Mouse (Mus musculus): ENCODE results near the gene Lrrc26.

The Lrrc26 gene

DNA sequence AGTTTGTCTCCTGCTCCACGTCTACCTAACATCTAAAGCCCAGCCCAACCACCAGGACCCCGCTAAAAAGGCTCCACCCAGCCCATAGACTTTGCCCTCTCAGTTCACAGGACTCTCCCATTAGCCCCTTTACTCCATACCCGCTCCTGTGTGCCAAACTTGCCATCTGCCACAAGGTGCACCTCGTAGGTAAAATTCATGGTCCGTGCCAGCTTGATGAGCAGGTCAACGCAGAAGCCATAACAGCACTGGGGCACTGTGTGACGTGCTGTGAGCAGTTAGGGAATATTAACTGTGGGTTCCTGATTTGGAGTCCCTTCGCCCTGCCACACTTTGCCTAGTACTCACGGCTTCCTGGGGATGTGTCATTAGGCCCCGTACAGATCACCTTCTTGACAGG, 8.3 kb downstream of the Lrrc26 start:
- no peak for DNase-seq (ENCODE audit: low spot score)

DNA sequence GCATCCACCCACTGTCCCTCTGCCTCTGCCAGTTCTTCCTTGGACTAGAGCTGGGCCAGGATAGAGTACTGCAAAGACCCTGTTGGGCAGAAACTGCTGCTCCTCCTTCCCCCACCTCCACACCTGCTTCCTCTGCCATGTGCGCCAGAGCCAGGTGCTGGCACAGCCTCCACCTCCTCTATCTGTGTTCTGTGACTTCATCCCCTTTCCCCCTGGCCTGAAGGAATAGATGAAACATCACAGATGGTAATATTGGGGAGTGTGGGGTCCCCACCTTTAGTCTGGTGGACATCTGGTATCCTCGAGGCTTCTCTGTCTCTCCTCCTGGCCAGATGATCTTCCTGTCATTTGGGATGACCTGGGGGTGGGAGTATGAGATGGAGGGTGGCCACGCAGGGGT, 13.7 kb downstream of the Lrrc26 start:
- no peak for DNase-seq (ENCODE audit: low spot score)

DNA sequence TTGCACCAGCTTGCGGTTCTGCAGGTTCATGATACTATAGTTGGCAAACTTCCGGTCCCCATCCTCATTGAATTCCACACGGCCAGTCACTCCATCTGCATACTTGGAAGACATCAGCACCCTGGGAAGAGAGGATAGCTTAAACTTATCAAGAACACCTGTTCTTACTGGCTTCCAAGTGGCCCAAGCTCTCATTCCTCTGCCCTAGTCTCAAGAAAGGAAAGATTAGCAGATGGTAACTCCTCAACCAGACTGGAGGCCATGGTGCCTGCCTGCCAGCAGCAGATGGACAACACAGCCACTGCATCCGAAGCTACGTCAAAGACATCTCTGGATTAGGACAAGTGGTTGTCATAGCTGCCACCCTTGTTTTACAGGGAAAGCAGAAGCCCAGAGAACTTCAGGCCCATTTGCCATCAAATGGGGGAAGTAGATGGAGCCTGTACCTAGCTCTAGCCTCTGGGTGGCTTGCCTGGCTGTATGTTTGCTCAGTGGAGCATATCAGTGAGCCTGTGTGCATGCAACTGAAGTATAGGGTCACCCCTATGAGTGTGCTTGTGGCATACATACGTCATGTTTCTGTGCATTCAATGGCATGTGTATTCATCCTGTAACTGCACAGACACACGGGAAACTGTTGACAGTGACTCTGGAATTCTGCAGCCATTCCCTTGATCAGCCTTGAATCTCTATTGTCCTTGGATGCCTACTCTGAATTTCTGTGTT, 14.4 kb downstream of the Lrrc26 start:
- DNase-seq (ENCODE audit: low spot score), result no peak

DNA sequence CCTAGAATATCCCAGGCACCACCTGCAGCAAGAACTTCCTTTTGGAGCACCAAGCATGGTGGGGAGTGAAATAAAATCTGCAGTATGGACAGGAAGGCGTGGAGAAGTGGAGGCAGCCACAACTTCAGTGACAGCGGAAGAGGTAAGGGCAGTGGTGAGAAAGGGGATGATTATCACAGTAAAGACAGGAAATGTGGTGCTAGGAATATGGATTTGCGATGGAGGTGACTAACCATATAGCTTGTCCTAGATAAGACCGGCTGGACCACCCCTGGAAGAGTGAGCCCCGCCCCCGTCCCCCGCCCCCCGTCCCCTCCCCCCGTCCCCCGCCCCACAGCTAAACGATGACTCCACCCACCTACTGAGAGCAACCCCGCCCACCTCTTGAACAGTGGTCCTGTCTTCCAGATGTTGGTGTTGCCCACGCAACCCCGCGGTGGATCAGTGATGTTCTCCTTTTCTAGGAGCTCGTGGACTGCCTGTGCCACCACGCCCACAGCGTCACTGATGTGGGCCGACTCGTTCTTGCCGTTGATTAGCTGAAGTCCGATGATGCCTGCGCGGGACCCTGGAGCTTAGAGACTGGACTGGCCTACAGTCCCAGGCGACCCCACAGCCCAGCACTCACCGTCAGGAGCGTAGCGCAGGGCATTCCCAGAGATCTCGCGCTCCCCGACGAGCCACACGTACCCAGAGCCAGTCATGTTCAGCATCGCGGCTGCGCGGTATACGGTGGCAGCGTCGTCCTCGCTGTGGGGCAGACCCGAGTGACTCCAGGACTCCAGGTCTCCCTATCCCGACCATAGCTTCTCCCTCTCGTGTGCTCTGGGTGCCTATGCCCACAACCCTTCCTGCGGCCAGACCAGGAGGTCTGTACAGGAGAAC, 15.2 kb downstream of the Lrrc26 start:
- DNase-seq (ENCODE audit: low spot score), result no peak

DNA sequence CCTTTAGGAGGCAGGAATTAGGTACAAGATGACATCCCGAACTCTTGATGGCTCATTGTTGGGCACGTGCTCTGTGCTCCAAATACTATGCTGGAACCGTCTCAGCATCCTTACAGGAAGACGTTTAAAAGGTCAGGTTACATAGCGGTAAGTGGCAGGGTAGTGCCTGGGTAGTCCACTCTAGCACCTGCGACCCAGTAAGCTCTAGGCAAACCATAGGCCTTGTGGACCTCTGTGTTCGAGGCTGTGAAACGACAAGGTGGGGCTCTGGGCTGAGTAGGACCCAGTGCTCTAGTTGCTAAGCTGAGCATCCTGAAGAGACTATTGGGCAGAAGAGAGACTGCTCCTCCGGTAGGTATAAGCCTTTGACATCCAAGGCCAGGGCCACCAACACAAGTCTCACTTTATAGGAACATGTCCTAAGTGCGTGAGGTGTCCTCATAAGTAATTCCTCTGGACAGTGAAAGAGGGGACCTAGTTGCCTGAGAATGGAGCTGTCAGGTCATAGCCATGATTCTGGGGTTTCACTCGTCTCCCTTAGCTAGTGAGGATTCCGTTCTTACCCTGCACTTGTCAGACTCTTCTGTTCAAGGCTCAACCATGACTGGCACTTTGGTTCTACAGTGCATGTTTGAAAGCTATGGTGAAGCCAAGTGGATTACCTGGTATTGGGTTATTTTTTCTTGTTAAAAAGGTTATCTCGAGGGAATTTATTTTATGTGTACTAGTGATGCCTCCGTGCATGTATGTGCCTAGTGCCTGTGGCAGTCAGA, 16.1 kb downstream of the Lrrc26 start:
- DNase-seq (ENCODE audit: low spot score), result no peak

DNA sequence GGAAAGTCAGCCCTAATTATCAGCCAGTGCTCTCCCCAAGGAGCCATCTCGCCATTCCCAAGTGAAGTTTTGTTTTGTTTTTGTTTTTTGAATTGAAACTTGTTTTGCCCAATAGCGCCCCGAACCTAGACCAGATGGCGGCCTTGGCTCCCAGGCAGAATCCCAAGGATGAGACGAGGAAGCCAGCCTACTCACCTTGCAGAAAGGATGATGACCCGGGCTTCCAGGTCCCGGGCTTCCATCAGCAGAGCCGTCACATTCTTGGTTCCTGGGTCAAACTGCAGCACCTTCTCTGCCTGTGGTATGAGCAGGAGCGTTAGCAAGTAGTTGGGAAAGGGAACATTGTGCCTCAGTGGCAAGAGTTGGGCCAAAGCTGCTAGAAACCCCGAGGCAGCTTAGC, 20.5 kb downstream of the Lrrc26 start:
- DNase-seq (ENCODE audit: low spot score), result no peak

DNA sequence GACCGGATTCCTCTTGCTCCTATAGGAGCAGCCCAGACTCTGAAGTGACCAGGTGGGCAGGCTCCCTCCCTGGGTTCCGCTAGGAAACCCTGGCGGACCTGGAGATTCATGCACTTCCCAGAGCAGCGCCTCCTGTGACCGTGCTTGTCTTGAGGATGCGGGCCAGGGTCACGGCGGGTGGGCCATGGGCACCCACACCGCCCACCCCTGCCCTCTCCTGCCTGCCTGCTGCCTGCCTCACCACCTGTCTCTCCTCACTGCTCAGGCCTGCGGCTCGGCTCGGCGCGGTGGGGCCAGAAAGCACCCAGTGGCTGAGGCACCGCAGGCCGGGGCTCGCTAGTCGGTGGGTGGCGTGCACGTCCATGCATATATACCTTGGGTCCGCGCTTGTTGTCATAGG, 21.3 kb downstream of the Lrrc26 start:
- no peak for DNase-seq (ENCODE audit: low spot score)

DNA sequence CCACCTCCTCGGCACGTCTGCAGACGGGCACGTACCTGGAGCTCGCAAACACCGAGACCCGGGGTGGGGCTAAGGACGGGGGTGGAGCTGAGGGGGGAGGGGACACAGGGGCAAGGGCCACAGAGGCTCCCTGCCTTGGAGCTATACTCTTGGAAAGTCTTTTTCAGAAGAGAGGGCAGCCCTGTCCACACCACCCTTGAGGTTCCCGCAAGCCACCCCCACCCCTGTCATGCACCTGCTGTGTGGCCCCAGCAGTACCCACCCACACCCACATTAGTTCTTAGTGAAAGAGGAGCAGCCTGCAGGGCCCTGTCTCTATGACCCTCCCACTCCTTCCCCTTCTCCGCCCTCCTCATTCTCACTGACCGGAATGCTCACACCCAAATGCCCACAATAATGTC, 21.8 kb downstream of the Lrrc26 start:
- DNase-seq (ENCODE audit: low spot score), result no peak

DNA sequence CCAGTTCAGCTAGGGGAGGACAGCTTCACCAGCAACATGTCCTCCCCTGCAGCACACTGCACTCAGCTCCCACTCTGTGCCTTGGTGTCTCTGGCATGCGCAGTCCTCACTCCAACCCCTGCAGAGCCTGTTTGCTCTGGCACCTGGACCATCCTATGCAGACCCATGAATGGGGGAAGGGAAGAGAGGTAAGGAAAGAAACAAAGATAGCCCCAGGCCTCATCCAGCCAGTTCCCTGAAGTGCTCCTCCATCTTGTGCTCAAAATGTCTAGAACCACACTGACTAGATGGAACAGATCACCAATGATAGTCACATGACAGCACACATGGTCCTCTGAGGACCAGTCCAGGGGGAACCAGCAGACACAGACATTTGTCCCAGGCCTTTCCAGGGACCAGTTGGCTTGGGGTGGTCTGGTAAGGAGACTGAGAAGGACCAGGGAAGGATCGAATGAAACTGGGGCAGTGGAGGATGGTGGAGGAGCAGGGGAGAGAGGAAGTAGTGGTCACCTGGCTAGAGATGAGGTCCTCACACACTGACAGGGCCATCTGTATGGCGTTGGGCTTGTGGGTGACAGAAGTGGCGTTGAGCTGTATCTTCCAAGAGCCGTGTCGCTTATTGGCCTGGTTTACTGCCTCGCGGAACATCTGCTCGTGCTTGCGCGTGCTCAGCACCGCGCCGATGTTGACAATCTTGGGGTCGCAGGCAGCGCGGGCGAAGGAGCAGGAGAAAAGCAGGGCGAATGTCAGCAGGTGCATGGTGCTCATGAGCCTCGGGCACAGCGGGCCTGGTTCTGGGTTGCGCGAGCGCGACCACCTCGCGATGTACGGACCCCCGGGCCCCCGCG, 28.6 kb downstream of the Lrrc26 start:
- DNase-seq (ENCODE audit: low spot score), result peak; percentile 55

DNA sequence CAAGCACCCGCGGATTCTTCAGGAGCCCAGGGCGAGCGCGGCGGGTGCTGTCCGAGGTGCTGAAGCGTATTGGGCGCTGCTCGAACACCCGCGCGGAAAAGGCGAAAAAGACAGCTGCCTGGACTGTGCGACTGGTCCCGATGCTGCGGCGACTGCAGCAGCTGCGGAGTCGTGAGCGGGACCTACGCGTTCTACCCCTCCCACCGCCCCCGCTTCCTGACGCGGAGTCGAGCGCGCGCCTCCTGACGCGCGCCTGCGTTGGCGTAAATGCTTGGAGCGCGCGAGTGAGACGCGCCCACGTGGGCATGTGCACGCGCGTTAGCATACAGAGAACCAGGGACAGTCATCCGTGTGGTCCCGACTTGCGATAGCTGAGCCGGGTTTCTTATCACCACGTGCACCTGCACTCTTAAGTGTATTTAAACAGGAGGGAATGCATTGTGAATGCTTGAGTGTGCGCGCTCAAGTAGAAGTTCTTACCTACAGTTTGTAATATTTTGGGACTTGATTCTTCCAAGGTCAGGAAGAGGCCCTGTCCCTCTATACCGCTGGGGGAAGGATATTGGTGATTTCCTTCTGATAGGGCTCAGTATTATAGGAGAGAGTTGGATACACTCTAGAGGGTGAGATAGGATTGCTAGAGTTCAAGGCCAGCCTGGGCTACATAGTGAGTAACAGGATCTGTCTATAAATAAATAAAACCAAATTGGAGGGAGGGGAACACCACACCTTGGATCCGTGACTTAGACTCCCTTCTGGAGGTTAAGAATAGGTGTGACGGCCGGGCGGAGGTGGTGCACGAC, 29.5 kb downstream of the Lrrc26 start, which contains the start of gene Grin1:
Grin1 (minus strand) TSS at position 217 of the 803 bp plus-strand sequence.
- peak; percentile 86 for DNase-seq (ENCODE audit: low spot score)

DNA sequence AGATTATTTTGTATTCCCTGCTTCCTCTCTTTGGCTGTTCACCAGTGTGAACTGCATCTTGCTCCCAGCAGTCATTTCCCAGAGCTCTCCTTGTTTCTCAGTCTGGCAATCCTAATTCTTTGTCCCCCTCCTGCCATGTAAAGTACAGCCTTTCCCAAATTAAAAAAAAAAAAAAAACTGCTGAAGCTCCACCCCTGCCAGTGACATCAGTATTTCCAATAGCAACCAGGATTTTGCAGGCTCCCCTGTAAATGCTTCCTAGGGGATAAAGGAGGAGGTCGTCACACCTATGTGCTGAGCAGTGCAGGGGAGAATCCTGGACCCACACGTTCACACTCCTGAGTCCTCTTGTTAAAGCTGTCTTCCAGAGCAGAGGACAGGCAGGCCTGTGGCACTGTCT, 30.4 kb downstream of the Lrrc26 start:
- no peak for DNase-seq (ENCODE audit: low spot score)

DNA sequence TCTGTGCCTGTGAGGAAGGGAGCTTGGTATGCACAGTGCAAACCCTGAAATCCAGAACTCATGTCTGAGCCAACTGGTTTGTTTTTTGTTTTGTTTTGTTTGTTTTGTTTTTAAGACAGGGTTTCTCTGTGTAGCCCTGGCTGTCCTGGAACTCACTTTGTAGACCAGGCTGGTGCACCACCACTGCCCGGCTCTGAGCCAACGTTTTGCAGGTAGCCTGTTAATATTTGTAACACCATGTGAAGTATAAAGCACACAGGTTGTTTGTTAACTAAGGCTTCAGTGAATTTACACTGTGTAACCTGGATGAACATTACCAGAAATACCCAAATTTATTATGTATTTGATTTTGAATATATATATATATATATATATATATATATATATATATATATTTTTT, 36.3 kb downstream of the Lrrc26 start:
- no peak for DNase-seq (ENCODE audit: low spot score)

DNA sequence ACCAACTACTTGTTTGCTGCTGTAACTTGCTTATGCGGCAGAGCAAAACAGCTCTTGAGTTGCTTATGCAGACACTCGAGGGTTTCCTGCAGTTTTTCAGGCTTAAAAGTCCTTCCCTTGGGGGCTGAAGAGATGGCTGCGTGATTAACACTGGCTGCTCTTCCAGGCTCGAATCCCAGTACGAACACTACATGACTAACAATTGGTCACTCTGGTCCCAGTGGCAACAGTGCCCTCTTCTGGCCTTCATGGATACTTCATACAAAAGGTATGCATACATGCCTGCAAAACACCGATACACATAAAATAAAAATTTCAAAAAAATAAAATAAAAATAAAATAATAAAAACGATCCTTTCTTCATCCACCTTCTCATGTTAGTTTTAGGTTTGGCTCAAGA, 38.7 kb downstream of the Lrrc26 start:
- no peak for DNase-seq (ENCODE audit: low spot score)

DNA sequence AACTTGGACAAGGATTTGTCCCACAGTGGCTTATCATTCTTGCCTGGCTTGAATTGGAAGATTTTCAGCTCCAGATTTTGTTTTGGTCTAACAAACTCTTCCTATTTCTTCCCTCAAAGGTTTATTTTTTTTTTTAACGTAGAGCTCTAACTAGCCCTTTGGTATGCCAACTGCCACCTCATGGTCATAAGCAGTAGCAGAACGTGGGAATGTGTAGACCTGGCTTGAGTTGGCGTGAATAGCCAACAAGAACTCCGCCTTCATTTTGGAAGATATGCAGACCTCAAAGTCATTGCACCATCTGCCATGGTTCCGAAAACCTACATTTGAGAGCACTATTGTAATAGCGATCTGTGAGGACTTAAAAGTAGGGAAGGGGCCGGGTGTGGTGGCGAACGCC, 41.8 kb downstream of the Lrrc26 start:
- DNase-seq (ENCODE audit: low spot score), result no peak

DNA sequence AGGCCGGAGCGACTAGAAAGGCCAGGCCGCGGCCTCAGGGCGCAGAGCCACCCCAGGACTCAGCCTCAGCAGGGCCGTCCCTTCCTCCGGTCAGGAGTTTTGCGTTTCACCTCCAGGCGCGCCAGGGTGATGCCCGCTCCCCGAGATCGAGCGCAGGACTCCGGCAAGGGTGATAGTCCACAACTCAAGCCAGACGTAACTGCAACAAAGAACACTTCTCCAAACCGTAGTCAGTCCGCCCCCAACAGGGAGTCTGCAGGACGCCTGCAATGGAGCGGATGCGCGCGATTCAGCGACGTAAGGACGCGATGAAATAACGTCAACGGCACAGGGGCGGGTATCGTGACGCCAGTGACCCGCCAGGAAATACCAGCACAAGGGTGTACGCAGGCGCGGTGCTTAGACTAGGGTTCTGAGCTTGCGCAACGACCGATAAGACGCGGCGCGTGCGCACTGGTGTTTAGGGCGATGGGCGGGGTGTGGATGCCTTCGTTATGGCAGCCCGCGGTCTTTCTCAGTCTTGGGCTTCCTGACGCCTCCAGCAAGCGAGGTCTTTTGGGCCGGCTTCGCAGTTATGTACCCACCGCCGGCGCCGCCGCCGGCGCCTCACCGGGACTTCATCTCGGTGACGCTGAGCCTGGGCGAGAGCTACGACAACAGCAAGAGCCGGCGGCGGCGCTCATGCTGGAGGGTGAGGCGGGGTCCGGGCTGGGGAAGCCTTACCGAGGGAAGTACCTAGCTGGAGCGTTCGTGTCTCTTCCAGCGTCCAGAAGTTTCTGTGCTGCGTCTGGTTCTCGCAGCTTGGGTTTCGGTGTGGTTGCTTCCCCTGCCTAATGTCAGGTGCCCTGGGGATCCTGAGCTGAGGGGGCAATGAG, 42.8 kb downstream of the Lrrc26 start, which contains the start of gene Man1b1:
Man1b1 (plus strand) TSS at position 53 of the 875 bp plus-strand sequence.
- DNase-seq (ENCODE audit: low spot score), result peak; percentile 99

DNA sequence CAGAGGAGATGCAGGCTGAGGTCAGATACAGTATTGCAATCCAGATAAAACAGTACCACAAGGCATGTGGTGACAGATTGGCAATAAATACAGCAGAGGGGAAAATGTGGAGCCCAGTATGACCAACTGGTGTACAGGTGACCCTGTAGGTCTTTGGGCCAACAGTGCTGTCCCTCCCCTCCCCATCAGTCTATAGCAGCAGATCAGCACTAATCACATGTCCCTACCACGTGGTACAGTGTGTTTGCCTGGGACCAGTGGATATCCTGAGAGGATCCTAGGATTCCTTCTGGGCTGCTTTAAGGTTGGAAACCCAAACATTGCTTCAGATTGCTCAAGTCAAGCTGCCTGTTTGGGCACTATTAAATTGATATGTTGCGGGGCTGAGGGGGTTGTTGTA, 43.9 kb downstream of the Lrrc26 start:
- no peak for DNase-seq (ENCODE audit: low spot score)

DNA sequence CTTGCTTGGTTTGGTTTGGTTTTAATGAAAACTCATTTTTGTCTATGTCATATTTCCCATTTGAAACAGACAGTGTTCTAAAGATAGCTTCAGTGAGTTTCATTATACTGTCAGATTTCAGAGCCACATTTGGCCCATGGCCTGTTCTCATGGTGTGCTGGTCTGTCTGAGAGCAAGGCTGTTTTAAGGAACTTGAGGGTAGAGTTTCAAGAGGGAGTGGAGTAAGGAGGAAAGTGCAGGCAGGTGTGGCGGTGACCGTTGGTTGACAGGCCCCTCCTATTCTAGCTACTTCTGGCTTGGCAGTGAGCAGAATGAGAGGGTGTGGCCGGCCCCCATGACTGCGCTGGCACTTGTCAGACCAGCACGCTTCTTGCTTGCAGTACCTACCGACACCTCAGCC, 48.6 kb downstream of the Lrrc26 start:
- DNase-seq (ENCODE audit: low spot score), result no peak
